Mouse (Mus musculus) natural killer cell, adult 2 months (primary cell): ENCODE results near the gene Naif1.

Experiments used
- DNase-seq, 2 experiments: peaks; one replicate each; pipeline ENCODE4 v3.0.0; 2022; ENCODE audit warnings: low spot score in 2 of 2

Naif1 gene

DNA sequence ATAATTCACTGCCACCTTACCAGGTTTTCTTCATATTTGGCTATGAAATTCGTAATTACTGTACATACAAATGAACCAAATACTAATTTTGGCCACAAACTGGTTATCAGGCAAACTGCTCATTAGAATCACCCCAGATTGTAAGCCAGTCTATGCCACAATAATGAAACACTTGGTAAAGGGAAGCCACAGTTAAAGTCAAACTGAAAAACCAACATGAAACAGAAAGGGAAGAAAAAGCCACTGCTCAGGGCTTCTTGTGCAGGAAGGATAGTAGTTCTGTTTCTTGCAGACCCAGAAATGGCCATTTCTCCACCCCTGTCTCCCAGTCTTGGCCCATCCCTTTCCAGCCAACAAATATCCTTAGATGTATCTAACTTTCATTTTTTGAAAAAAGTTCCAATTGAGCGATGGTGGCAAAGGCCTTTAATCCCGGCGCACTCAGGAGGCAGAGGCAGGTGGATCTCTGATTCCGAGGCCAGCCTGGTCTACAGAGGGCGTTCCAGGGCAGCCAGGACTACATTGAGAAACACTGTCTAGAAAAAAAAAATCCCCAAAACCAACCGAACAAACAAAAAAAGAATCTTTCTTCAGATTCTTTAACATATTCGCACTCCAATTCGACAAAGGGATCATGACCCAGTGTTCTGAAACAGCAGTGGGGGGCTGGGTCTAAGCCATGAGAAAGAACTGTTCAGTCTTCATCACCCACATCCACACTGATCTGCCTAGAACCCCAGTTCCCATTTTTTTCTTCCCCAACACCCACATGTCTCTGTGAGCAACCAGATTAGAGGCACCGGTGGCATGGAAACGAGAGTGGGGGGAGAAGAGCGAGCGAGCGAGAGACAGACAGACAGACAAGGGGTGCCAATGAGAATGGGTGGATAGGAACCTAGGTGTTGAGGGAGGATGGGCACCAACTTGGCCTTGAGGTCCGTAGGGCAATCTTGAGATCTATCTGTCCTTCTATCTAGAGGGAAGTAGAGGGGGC is at the start of gene Naif1:
TSS of gene Naif1 (plus strand) at position 697 of the 994 bp plus-strand sequence.
- DNase-seq: peak in 1 of 2 experiments; percentile 18

DNA sequence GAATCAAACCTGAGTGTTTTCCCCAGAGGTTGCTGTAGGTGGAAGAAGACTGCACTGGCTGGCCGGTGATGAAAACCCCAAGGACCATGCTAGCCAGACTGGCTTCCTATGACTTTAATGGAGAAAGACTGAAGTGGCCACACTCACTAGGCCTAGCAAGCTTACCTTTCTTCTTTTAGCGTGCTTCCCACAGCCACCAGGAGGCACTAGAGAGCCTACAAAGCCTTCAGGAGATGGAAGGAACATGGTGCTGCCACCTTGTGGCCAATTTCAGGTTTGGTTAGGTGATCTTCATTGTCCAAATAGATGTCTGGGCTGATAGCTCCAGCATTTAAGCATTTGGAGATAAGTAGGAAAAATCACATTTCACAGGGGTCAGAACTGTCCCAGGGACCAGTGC is 45.6 kb upstream of the Naif1 start:
- peak; percentile 92 to 95 for DNase-seq

DNA sequence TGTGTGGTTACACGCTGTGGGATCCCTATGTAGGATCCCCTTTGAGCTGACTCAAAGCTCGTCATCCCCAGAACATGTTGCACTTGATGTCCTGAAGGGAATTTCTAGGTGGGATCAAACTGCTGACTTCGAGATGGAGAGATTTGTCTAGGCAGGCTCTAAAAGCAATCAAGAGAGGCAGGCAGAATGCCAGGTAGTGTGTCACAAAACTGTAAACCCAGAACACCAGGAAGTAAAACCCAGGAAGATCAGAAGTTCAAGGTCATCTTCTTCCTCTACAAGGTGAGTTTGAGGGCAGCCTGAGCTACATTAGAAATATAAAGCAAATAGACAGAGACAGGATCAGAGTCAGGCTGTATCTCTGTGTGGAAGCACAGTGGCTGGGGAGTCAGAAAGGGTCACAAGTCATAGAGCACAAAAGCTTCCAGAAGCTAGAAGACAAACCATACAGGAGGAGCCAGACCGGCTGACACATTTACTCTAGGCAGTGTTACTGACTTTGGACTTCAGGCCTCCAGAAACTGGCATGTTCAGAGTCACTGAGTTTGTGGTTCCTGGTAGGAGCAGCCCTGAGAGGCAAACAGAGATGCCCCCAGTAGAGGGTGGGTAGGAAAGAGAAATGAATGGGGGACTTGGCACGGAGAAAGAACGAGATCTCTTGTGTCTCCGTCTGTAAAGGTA is 43.0 kb upstream of the Naif1 start:
- DNase-seq: no peak

DNA sequence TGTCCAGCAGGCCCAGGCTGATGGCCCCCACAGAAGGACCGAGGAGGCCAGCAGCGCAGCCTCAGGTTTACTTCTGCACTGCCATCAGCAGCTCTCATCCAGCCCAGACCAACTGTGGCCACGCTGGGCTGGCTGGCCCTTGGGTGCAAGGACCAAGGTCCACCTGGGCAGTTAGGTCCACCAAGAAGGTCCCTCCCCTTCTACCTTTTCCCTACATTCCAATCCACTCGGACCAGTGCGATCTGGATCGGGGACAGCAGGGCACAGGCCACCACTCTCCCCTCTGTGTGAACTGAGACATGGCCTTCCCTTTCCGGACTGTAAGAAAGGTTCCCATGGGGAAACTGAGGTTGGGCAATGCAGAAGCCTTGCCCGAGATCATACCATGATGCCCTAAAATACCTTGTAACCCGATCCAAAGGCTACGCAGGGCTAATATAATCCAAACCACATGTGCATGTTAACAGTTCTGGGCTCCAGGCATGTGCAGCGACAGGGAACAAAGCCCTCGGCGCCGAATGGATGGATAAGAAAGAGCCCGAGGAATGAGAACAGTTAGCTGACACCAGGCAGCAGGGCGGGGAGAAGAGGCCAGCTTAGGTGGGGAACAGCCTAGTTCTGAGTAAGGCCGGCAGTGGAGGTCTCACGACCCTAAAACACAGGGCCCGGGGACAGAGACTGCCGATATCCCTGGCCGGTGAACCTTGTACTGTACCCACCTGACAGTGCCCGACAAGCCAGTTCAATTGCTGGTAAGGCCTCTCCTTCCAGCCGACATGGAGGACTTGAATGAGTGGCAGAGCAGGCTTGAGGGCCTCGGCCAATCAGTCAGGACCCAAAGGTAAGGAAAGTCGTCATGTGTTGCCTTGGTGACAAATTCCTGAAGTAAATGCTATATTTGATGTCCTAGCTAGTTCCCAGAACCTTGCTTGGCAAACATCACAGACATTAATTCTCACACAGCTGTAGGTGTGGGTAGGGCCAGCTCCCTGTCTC is 41.5 kb upstream of the Naif1 start:
- no peak for DNase-seq

DNA sequence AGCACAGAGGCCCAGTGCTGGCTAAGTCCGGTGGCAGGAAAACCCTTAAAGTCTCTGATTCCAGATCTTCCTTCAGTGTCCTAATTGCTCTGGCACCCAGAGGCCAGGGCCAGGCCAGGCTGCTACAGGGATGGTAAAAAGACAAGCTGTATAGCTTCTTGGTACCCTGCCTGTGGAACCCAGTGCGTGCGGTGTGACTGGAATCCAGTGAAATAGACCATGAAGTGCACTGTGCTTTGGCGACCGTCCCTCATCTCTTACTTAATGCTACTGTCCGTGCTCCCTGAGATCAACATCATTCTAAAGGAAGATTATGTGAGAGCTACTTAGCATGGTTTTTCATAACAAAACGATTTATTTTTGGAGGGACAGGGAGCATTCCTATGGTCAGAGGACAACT is 38.9 kb upstream of the Naif1 start:
- DNase-seq: no peak

DNA sequence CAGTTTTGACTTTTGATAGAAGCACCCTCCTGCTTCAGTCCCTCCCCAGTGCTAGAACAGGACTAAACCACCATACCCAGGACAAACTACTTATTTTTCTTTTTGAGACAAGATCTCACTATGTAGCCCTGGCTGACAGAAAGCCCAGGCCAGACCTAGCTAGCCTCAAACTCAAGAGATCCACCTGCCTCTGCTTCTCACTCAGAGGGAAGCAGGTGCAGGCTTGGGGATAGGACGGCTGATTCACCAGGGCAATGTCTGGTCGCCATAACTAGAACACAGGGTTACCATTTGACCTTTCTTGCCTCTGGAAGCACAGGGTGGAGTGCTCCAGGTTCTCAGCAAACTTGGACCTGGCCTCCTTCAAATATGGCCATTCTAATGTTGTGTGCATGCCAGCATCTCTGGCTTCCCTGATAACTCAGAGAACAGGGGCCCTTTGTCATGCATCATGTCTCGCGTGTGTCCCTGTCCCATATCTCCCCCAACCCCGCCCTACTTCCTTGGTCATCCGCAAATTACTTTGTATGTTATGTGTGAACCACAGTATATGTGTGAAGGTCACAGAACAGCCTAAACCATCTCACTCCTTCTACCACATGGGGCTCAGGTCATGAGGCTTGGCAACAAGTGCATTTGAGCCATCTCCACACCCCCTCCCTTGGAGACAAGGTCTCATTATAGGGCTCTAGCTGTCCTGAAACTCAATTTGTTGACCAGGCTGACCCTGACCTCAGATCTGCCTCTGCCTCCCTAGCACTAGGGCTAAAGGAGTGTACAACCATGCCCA is 37.3 kb upstream of the Naif1 start:
- no peak for DNase-seq

DNA sequence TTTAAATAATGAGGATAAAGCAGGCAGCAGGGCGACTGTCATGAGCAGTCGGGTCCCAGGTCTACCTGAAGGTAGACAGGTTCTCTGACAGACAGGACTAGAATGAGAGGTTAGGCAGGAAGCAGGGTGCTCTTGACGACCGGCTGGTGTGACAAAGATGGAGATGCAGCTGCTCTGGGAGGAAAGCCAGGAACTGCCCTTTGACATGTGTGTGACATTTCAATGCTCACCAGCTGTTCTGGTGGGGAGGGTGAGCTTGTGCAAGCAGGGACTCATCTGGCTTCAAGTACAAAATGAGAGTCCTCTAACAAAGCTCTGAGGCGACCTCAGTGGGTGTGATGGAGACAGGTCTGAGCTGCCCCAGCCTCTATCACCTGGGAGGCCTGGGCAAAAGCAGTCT is 36.3 kb upstream of the Naif1 start:
- no peak for DNase-seq

DNA sequence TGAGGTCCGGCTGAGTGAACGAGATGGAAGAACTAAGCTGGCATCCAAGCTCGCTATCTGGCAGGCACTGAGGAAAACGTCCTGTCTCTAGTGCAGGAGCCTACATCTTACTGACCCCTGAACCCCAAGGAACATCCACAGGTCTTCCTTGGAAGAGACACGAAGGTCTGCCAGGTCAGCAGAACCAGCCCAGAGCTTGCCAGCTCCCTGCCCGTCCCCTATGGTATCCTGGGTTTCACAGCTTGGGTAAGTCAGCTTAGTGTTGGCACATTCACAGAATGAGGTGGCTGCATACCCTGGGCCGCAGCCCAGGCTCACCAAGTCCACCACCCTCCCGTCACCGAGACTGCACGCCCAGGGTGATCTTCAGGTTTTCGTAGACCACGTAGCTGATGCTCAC is 34.5 kb upstream of the Naif1 start:
- DNase-seq: no peak

DNA sequence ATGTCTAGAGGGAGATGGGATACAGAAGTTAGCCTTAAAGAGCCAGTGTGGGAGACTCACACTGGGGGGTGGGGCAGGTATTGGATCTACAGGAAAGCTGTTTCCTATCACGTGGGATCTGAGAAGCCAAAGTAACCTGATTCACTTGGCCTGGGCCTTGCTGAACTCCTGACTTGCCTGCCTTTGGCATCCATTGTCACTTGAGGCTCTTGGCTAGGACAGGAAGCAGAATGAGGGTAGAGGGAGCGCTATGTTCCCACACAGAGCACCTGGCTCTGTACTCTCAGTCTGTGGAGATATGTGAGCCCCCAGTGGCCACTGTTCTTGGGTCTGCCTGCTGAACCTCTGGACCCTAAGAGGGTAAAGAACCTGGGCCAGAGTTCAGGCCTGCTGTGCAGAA is 33.7 kb upstream of the Naif1 start:
- no peak for DNase-seq

DNA sequence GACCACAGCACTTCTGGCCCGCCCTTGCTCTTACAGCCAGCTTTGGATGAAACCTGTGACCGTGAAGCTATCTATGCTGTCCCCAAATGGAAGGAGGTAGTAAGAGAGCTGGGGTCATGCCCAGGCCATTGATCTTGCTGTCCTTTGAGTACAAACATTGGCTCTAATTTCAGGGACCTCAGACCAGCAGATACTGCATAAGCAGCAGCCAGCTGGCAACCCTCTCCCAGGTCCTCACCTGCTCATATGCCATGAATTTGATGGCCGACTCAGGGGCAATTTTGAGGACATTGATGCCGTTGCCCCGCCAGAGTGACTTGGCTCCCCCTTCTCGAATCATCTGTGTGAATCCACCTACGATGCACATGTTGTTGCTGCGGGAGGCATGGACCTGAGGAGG is 32.8 kb upstream of the Naif1 start:
- DNase-seq: no peak

DNA sequence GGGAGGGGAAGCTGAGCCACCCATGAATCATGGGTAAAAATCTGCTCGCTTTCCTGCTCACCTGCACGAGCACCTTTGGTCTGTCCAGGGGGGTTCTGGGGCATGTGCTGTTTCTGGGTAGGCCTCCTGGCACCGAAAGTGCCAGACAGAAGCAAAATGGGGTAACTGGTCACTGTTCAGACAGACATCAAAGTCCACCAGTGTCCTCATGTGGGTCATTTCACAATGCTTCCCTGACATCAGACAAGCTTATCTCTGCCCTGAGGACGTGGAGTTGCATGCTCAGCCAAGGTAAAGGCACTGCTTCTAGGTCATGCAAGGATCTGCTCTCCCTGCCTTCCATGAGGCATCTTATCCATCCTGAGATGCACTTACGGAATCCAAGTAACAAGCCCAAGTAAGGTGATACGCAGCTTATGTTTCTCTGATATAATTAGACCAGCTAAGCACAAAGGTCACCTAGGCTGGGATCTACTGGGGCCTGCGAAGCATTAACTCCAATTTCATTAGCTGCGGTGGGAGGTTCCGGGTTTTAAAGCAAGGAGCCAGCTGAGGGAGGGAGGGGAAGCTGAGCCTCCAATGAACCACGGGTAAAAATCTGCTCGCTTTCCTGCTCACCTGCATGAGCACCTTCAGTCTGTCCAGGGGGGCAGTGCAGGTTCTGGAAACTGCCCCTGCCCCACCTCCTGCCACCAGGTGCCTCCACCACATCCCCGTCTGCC is 31.7 kb upstream of the Naif1 start:
- no peak for DNase-seq

DNA sequence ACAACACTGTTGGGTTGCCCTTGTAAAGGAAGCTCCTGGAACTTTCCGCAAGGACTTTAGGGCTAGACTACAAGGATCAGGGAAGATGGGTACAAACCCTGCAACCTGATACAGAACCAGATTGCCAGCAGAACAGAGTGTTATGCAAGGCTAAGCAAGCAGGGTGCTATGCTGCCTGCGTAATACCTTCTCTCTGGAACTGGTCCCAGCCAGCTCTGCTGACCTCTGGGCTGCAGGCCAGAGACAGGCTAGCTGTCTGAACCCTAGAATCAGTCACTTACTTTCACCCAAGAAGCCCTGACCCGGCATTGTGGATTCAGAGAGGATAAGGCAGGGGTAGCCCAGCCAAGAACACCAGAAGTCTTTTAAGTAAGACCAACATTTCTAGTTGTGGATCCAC is 30.9 kb upstream of the Naif1 start:
- no peak for DNase-seq

DNA sequence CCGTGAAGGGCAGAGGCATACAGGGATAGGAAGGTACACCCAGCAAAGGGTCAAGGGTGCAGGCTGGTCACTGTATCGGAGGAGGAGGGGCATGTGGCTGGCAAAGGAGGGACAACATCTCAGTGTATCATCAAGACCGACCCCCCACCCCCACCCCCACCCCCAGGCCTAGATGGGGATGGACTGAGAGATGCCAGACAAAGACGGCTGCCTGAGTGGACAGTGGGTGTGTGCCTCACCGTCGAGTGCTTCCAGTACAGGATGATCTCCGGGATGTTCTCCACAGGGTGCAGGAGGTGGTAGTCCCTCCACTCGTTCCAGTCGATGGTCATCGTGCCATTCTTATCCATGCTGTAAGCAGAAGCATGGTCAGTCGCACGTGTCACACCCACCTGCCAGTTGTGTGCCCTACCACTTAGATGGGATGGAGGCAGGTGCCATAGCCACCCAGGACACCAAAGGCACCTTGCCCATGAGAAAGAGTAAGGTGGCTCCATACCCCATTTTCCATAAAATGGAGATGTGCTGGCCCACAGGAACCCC is 30.1 kb upstream of the Naif1 start:
- no peak for DNase-seq

DNA sequence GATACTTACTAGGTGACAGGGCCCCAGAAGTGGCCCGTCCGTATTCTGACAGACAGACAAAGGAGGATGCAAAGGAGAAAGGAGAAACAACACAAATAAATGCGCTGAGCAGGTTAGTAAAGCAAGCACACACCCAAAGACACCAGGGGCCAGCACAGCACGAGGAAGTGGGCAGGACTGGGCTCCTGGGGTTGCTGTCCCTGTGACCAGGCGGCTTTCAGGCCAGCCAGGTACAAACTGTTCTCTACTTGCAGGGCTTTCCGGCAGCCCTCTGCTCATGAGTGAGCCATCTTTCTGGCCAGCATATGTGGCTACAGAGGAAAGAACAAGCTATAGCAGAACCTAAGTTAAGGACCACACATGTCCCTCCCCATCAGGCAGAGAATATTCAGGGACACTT is 29.6 kb upstream of the Naif1 start:
- no peak for DNase-seq

DNA sequence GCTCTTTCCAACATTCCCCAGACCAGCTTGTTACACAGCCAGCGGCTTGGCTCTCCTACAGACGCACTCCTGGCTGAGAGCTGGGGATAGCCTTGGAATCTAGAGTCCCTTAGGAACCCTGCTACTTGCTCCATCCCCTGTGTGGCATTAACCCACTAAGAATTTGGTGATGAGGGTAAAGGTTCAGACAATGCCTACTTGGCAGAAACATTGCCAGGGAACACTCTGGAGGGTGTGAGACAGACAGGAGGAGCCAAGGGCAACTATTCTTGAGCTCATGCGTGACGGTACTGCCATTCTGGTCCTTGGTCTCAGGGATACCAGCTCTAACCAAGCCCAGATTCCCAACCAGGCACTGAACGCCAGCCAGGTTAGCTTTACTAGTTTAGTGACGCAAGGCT is 28.4 kb upstream of the Naif1 start:
- DNase-seq: no peak

DNA sequence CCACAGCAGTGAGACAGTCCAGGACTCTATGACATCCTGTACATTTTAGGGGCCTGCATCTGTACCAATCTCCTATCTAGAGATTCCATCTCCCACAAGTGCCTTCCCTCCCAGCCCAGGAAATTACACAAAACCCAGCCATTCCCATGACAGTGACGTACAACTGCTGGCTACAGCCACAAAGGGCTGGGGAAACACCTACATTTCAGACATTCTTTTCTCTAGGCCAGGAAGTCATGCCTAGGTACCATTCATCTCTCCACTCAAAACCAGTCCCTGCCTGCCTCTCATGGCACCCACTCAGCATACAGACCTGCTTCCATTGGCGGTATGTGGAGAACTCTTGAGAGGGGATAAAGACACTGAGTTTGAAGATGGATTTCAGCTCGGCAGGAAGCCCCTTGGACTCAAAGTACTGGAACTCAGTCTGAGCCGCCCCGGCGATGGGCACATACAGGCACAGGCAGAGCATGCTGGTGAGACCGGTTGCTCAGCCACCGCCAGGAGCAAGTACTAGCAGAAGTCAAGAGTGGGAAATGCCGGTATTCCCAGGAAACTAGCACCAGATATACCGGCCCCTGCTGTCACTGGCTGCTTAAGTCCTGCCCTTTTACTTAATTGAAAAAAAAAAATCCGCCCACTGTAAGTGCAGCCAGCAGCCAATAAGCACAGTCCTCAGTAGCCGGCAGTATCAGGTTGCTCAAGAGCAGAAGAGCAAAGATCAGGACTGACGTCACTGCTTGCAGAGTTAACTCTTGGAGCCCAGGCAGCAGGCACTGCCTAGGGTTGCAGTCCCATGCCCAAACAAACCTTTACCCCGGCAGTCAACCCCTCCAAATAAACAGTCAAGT is 26.6 kb upstream of the Naif1 start:
- peak in 1 of 2 experiments; percentile 23 for DNase-seq

DNA sequence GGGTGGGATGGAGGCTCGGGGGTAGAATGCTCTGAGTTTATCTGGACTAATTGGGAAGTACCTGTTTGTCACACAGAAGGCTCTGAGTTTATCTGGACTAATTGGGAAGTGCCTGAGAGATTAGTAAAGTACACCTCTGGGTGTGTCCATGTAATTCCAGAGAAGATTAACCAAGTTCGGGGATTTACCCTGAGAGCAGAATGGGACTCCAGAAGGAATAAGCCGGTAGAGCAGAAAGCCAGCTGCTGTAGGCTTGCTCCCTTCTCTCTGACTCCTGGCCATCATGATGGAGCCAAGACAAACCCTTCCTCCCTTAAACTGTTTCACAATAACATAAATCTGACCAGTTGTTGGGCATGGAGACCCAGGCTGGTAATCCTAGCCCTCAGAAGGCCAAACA is 25.5 kb upstream of the Naif1 start:
- DNase-seq: no peak

DNA sequence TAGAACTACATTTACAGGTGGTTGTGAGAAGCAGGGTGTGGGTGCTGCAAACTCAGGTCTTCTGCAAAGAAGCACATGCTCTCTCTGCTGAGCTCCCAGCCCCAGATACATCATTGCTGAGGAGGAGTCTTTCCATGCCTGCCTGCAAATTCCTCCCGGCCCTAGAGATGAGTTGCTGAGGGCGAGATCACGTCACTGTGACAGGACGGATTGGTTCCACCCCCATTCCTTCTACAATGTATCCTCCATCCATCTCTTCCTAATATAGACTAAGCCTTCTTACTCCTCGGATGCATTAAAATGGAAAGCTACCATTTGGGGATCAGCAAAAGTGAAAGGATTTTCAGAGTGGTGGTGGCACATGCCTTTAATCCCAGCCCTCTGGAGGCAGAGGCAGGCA is 24.7 kb upstream of the Naif1 start:
- DNase-seq: no peak

DNA sequence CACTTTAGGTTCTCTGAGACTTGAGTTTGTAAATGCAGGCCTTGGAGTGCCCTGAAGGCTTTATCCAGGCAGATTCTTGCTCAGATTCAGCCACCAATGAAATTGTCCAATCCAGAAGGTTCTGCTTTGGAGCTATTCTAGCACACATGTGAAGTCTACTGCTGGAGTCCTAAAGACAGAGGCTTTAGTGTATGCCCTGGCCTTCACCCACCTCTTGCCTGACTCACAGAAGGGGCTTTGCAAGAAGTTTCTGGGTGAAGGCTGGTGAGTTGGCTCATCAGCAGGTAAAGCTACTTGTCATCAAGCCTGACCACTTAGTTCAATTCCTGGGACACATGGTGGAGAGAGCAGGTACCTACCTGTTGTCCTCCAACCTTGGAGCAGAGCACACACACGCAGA is 24.1 kb upstream of the Naif1 start:
- no peak for DNase-seq
